Mouse (Mus musculus): ENCODE measurements around the gene Tnfrsf4. TPM values are rescaled to one million over a fixed set of nuclear protein-coding genes. Genes with fewer than 3 reads are reported as not detected.

The Tnfrsf4 gene
- total RNA-seq, 2 experiments from 2014 or later: 2.0 to 2.1 TPM

GRCm38 (mm10) chr4:156023520-156023919, 9.9 kb downstream of the Tnfrsf4 start:
- intact Hi-C loops (cut with DNase I): no loop called here

GRCm38 (mm10) chr4:156024184-156024583, 10.5 kb downstream of the Tnfrsf4 start:
- DNase-seq (ENCODE audit: low spot score in 2 of 2): peak in 1 of 2 experiments; percentile 38
- intact Hi-C loops (cut with DNase I): no loop called here

More at GRCm38 (mm10) chr4:156023520-156023919, 9.9 kb downstream of the Tnfrsf4 start:
- DNase-seq (ENCODE audit: low spot score in 2 of 2): no peak

GRCm38 (mm10) chr4:156026013-156026412, 12.4 kb downstream of the Tnfrsf4 start, which contains the start of gene Tnfrsf18:
Gene Tnfrsf18, plus strand, starts transcription at chr4:156026164.
- intact Hi-C loops (cut with DNase I): no loop called here
- DNase-seq (ENCODE audit: low spot score in 2 of 2): peak; percentile 37 to 81

GRCm38 (mm10) chr4:156028580-156028979, 14.9 kb downstream of the Tnfrsf4 start:
- no peak for DNase-seq (ENCODE audit: low spot score in 2 of 2)
- intact Hi-C loops (cut with DNase I): no loop called here

- intact Hi-C loops (cut with DNase I): loop anchor here (2.0 to 5.0 kb wide), 2 partner anchors 38 to 72 kb away; partner anchors contain the start of genes B3galt6 and Sdf4
- DNase-seq (ENCODE audit: low spot score in 2 of 2): no peak
Observed at GRCm38 (mm10) chr4:156030651-156031118, 17.0 kb downstream of the Tnfrsf4 start.

GRCm38 (mm10) chr4:156031255-156031592, 17.6 kb downstream of the Tnfrsf4 start:
- no peak for DNase-seq (ENCODE audit: low spot score in 2 of 2)
- intact Hi-C loops (cut with DNase I): loop anchor here (2.0 to 5.0 kb wide), 2 partner anchors 38 to 71 kb away; partner anchors contain the start of genes B3galt6 and Sdf4

- DNase-seq (ENCODE audit: low spot score in 2 of 2): peak; percentile 79 to 88
- intact Hi-C loops (cut with DNase I): loop anchor here (2.0 to 5.0 kb wide), 2 partner anchors 39 to 71 kb away; partner anchors contain the start of genes B3galt6 and Sdf4
Observed at GRCm38 (mm10) chr4:156031593-156032391, 18.1 kb downstream of the Tnfrsf4 start.

- no peak for DNase-seq (ENCODE audit: low spot score in 2 of 2)
- intact Hi-C loops (cut with DNase I): loop anchor here (5.0 kb wide), 1 partner anchor 69 kb away; no protein-coding TSS in a partner anchor
Observed at GRCm38 (mm10) chr4:156032856-156033255, 19.2 kb downstream of the Tnfrsf4 start.

- peak in 1 of 2 experiments; percentile 42 for DNase-seq (ENCODE audit: low spot score in 2 of 2)
- intact Hi-C loops (cut with DNase I): loop anchor here (5.0 kb wide), 1 partner anchor 69 kb away; no protein-coding TSS in a partner anchor
Observed at GRCm38 (mm10) chr4:156033476-156034119, 20.0 kb downstream of the Tnfrsf4 start.

GRCm38 (mm10) chr4:156034301-156034700, 20.7 kb downstream of the Tnfrsf4 start:
- intact Hi-C loops (cut with DNase I): loop anchor here (5.0 kb wide), 1 partner anchor 68 kb away; no protein-coding TSS in a partner anchor
- DNase-seq (ENCODE audit: low spot score in 2 of 2): no peak

- intact Hi-C loops (cut with DNase I): loop anchor here (5.0 kb wide), 1 partner anchor 67 kb away; no protein-coding TSS in a partner anchor
- DNase-seq (ENCODE audit: low spot score in 2 of 2): no peak
Observed at GRCm38 (mm10) chr4:156034901-156035300, 21.3 kb downstream of the Tnfrsf4 start.

- no peak for DNase-seq (ENCODE audit: low spot score in 2 of 2)
- intact Hi-C loops (cut with DNase I): loop anchor here (5.0 kb wide), 1 partner anchor 48 kb away; no protein-coding TSS in a partner anchor
Observed at GRCm38 (mm10) chr4:156044754-156045153, 31.1 kb downstream of the Tnfrsf4 start.

- intact Hi-C loops (cut with DNase I): loop anchor here (5.0 kb wide), 1 partner anchor 43 kb away; no protein-coding TSS in a partner anchor
- DNase-seq (ENCODE audit: low spot score in 2 of 2): no peak
Observed at GRCm38 (mm10) chr4:156049779-156050178, 36.1 kb downstream of the Tnfrsf4 start.

GRCm38 (mm10) chr4:156050391-156050980, 36.8 kb downstream of the Tnfrsf4 start:
- intact Hi-C loops (cut with DNase I): no loop called here
- no peak for DNase-seq (ENCODE audit: low spot score in 2 of 2)

- no peak for DNase-seq (ENCODE audit: low spot score in 2 of 2)
- intact Hi-C loops (cut with DNase I): no loop called here
Observed at GRCm38 (mm10) chr4:156053113-156053512, 39.5 kb downstream of the Tnfrsf4 start.

- intact Hi-C loops (cut with DNase I): no loop called here
Observed at GRCm38 (mm10) chr4:156054130-156054529, 40.5 kb downstream of the Tnfrsf4 start.

GRCm38 (mm10) chr4:156054606-156055005, 41.0 kb downstream of the Tnfrsf4 start:
- no peak for DNase-seq (ENCODE audit: low spot score in 2 of 2)
- intact Hi-C loops (cut with DNase I): no loop called here

More at GRCm38 (mm10) chr4:156054130-156054529, 40.5 kb downstream of the Tnfrsf4 start:
- no peak for DNase-seq (ENCODE audit: low spot score in 2 of 2)

- intact Hi-C loops (cut with DNase I): no loop called here
- no peak for DNase-seq (ENCODE audit: low spot score in 2 of 2)
Observed at GRCm38 (mm10) chr4:156055173-156055572, 41.5 kb downstream of the Tnfrsf4 start.

- no peak for DNase-seq (ENCODE audit: low spot score in 2 of 2)
- intact Hi-C loops (cut with DNase I): no loop called here
Observed at GRCm38 (mm10) chr4:156057702-156058101, 44.1 kb downstream of the Tnfrsf4 start.

GRCm38 (mm10) chr4:156058826-156059225, 45.2 kb downstream of the Tnfrsf4 start:
- DNase-seq (ENCODE audit: low spot score in 2 of 2): no peak
- intact Hi-C loops (cut with DNase I): no loop called here
